Mouse (Mus musculus) bone marrow macrophage, adult 2 months (primary cell): ENCODE data around the gene Dalrd3. TPM values are rescaled to one million over a fixed set of nuclear protein-coding genes. Genes with fewer than 3 reads are reported as not detected.

Experiments
- H3K27ac ChIP-seq: 2 replicates; pipeline ENCODE4 v1.5.1; 2012; ENCODE audit warnings: low read depth, low read length; ENCODE audit not compliant: insufficient read depth
- H3K4me1 ChIP-seq: 2 replicates; pipeline ENCODE4 v1.6.1; 2012; ENCODE audit warnings: low read length; ENCODE audit not compliant: control insufficient read depth, insufficient read depth
- H3K4me3 ChIP-seq: 2 replicates; pipeline ENCODE4 v1.5.1; 2012; ENCODE audit warnings: mild to moderate bottlenecking, low read length, moderate library complexity; ENCODE audit not compliant: insufficient read depth
- CTCF ChIP-seq: IDR thresholded peaks from 2 replicates; pipeline ENCODE4 v1.5.1; 2012; ENCODE audit warnings: low read depth, mild to moderate bottlenecking, low read length, moderate library complexity
- POLR2A ChIP-seq: IDR thresholded peaks from 2 replicates; pipeline ENCODE4 v1.6.1; 2012; ENCODE audit warnings: mild to moderate bottlenecking, low read depth, low read length, borderline replicate concordance
- polyA plus RNA-seq: library from polyadenylated mRNA; stranded (reverse); fragments of >200 nt; gene quantifications from 2 replicates; pipeline ENCODE4 v1.2.4, GENCODE M21; 2012; ENCODE audit not compliant: missing spikeins, insufficient read depth, insufficient read length

Dalrd3 gene
- polyA plus RNA-seq, 1 experiment, result 44.7 TPM

- Histone ChIP-seq H3K4me3 (no peak overlapping the region), H3K4me1 (peaks cover 10% of the 10 kb centered on the region), H3K27ac (no peak overlapping the region)
- TF ChIP-seq POLR2A (no peak), CTCF (no peak)
Observed at GRCm38 (mm10) chr9:108608889-108609288, 39.2 kb downstream of the Dalrd3 start.

GRCm38 (mm10) chr9:108611488-108611887, 41.8 kb downstream of the Dalrd3 start:
- no peak overlapping the region for H3K27ac ChIP-seq
- H3K4me3 ChIP-seq, result no peak overlapping the region
- TF ChIP-seq CTCF, result no peak
- TF ChIP-seq POLR2A, result no peak
- H3K4me1 ChIP-seq, result peaks cover 10% of the 10 kb centered on the region

- Histone ChIP-seq H3K4me1 (0 out of 2 replicates have a peak, but pooled peaks cover 2% of the 10 kb centered on the region), H3K4me3 (no peak overlapping the region), H3K27ac (no peak overlapping the region)
- no peak for TF ChIP-seq CTCF
- no peak for TF ChIP-seq POLR2A
Observed at GRCm38 (mm10) chr9:108617301-108617700, 47.6 kb downstream of the Dalrd3 start.

Other genes with a start within 250 kb of the Dalrd3 start
- 531 and 533 TPM in 2 replicates for gene Gpx1, start 231.0 kb upstream of the Dalrd3 start, polyA plus RNA-seq
- gene Usp4, start 222.0 kb upstream of the Dalrd3 start, polyA plus RNA-seq, result 70.1 and 70.9 TPM in 2 replicates
- not detected in 2 replicates for gene 1700102P08Rik, start 177.1 kb upstream of the Dalrd3 start, polyA plus RNA-seq
- gene Ccdc36, start 141.4 kb upstream of the Dalrd3 start, polyA plus RNA-seq, result not detected in 2 replicates
- gene BC048562, start 133.4 kb upstream of the Dalrd3 start, polyA plus RNA-seq, result not detected in 2 replicates
- gene Ccdc71, start 109.4 kb upstream of the Dalrd3 start, polyA plus RNA-seq, result 17.3 and 18.1 TPM in 2 replicates
- gene Klhdc8b, start 108.3 kb upstream of the Dalrd3 start, polyA plus RNA-seq, result 3.6 and 6.2 TPM in 2 replicates
- 2.7 and 3.4 TPM in 2 replicates for gene Lamb2, start 90.2 kb upstream of the Dalrd3 start, polyA plus RNA-seq
- gene Usp19, start 79.3 kb upstream of the Dalrd3 start, polyA plus RNA-seq, result 86.8 and 87.1 TPM in 2 replicates
- 165 and 180 TPM in 2 replicates for gene Qars, start 62.2 kb upstream of the Dalrd3 start, polyA plus RNA-seq
- 73.6 and 80.9 TPM in 2 replicates for gene Qrich1, start 53.1 kb upstream of the Dalrd3 start, polyA plus RNA-seq
- gene Impdh2, start 9.6 kb upstream of the Dalrd3 start, polyA plus RNA-seq, result 44.2 and 59.9 TPM in 2 replicates
- gene Ndufaf3, start 2.5 kb upstream of the Dalrd3 start, polyA plus RNA-seq, result 28.6 and 29.7 TPM in 2 replicates
- 8.0 and 8.5 TPM in 2 replicates for gene Wdr6, start 8.9 kb downstream of the Dalrd3 start, polyA plus RNA-seq
- not detected in 2 replicates for gene P4htm, start 27.8 kb downstream of the Dalrd3 start, polyA plus RNA-seq
- gene Arih2, start 79.5 kb downstream of the Dalrd3 start, polyA plus RNA-seq, result 38.4 and 43.1 TPM in 2 replicates
- gene Slc25a20, start 92.2 kb downstream of the Dalrd3 start, polyA plus RNA-seq, result 28.5 and 29.9 TPM in 2 replicates
- 35.2 and 37.6 TPM in 2 replicates for gene Prkar2a, start 119.4 kb downstream of the Dalrd3 start, polyA plus RNA-seq
- gene Ip6k2, start 213.9 kb downstream of the Dalrd3 start, polyA plus RNA-seq, result 37.3 and 40.7 TPM in 2 replicates
- gene Nckipsd, start 238.5 kb downstream of the Dalrd3 start, polyA plus RNA-seq, result 25.6 and 29.0 TPM in 2 replicates